Comparison of ENCODE assay signal across 13 mouse cellular contexts in genomic region chr9:103584865-103585264, GRCm38 (mm10).
A peak's percentile ranks its signal among the peaks of the same experiment; 100 is the strongest.
DNase-seq lines count a peak whose midpoint lies in the region; ATAC-seq lines count a peak whose summit lies in the region.
"Had no signal": no experiment of that assay in that cellular context is flagged by ENCODE, and none has a peak within 500 bp of the region (broad histone marks: within the 10 kb centered on the region; RNA-seq: fewer than 3 reads in every experiment).

No protein-coding gene starts in this region.

- no peaks in the 10 kb centered on the region for H3K9me3 ChIP-seq in forebrain, embryonic 14.5 days (replicated peaks; ENCODE audit: control insufficient read depth, low read length)
- H3K9me3 ChIP-seq in hindbrain, embryonic 15.5 days = no peaks in the 10 kb centered on the region
- H3K9me3 ChIP-seq in midbrain, embryonic 16.5 days (replicated peaks; ENCODE audit: control insufficient read depth, low read length, poor library complexity, severe bottlenecking) = no peaks in the 10 kb centered on the region
- H3K9me3 ChIP-seq: stomach, embryonic 15.5 days had no signal

- H3K36me3 ChIP-seq in forebrain, embryonic 14.5 days (ENCODE audit: control insufficient read depth, insufficient read depth, low read length) = no peaks in the 10 kb centered on the region
- H3K36me3 ChIP-seq in hindbrain, embryonic 15.5 days = no peaks in the 10 kb centered on the region
- H3K36me3 ChIP-seq in midbrain, embryonic 16.5 days (ENCODE audit: control insufficient read depth, insufficient read depth, low read length) = no peaks in the 10 kb centered on the region
- H3K36me3 ChIP-seq: stomach, embryonic 15.5 days had no signal

- 66% methylated on average over 4 of the region's 4 CpGs for WGBS in forebrain, embryonic 14.5 days
- WGBS in hindbrain, embryonic 15.5 days = 38% methylated on average over 4 of the region's 4 CpGs
- 40% methylated on average over 4 of the region's 4 CpGs for WGBS in midbrain, embryonic 16.5 days

- no peaks in the 10 kb centered on the region for H3K27me3 ChIP-seq in forebrain, embryonic 14.5 days (replicated peaks; ENCODE audit: control insufficient read depth, insufficient read depth, low read length)
- no peaks in the 10 kb centered on the region for H3K27me3 ChIP-seq in hindbrain, embryonic 15.5 days
- H3K27me3 ChIP-seq in midbrain, embryonic 16.5 days (ENCODE audit: control insufficient read depth, insufficient read depth, low read depth, low read length) = no peaks in the 10 kb centered on the region
- H3K27me3 ChIP-seq: stomach, embryonic 15.5 days had no signal

- H3K27ac ChIP-seq in forebrain, embryonic 14.5 days (ENCODE audit: low read depth, low read length) = 0 out of 2 replicates have a peak overlapping the region, but pooled peaks have one; percentile 66
- H3K27ac ChIP-seq in hindbrain, embryonic 15.5 days (replicated peaks) = no peak overlapping the region
- peak overlapping the region; percentile 48 for H3K27ac ChIP-seq in midbrain, embryonic 16.5 days (ENCODE audit: low read length)
- H3K27ac ChIP-seq: stomach, embryonic 15.5 days had no signal

- H3K4me1 ChIP-seq in forebrain, embryonic 14.5 days (ENCODE audit: control insufficient read depth, insufficient read depth, low read length) = peaks cover 10% of the 10 kb centered on the region
- peaks cover 11% of the 10 kb centered on the region for H3K4me1 ChIP-seq in hindbrain, embryonic 15.5 days (replicated peaks)
- H3K4me1 ChIP-seq in midbrain, embryonic 16.5 days (ENCODE audit: control insufficient read depth, insufficient read depth, low read length) = peaks cover 13% of the 10 kb centered on the region
- H3K4me1 ChIP-seq: stomach, embryonic 15.5 days had no signal

- no peak overlapping the region for H3K9ac ChIP-seq in forebrain, embryonic 14.5 days (ENCODE audit: low read length)
- H3K9ac ChIP-seq in hindbrain, embryonic 15.5 days = no peak overlapping the region
- no peak overlapping the region for H3K9ac ChIP-seq in midbrain, embryonic 16.5 days (ENCODE audit: low read depth, low read length)
- H3K9ac ChIP-seq: stomach, embryonic 15.5 days had no signal

- ATAC-seq in forebrain, embryonic 14.5 days = peak; percentile 90
- peak; percentile 87 for ATAC-seq in hindbrain, embryonic 15.5 days (ENCODE audit: low FRiP score, low read depth)
- peak; percentile 61 for ATAC-seq in midbrain, embryonic 16.5 days
- ATAC-seq in megakaryocyte-erythroid progenitor cell, adult 5-6 weeks (replicated peaks; ENCODE audit: low FRiP score, low TSS enrichment, poor library complexity, severe bottlenecking) = no peak
- ATAC-seq: activated CD4-positive, CD25-positive, alpha-beta regulatory T cell, adult 4 months had no signal

- H3K4me2 ChIP-seq in forebrain, embryonic 14.5 days (ENCODE audit: low read length) = no peak overlapping the region
- no peak overlapping the region for H3K4me2 ChIP-seq in hindbrain, embryonic 15.5 days
- H3K4me2 ChIP-seq in midbrain, embryonic 16.5 days (ENCODE audit: low read length) = no peak overlapping the region
- H3K4me2 ChIP-seq: stomach, embryonic 15.5 days had no signal

- peak; percentile 31 for DNase-seq in left cerebral cortex, adult 11 months (ENCODE audit: low spot score)
- DNase-seq in left cerebral cortex, adult 18-20 months (ENCODE audit: low spot score in 2 of 2) = no peak
- DNase-seq in forebrain, embryonic 14.5 days (ENCODE audit: low spot score) = peak; percentile 76
- no peak for DNase-seq in ovary, postnatal 36 days (ENCODE audit: low spot score)
- DNase-seq: cerebellum, postnatal 14 days; kidney, adult 8-10 months; lung, adult 18-20 months; thymus, postnatal 4 days had no signal

- H3K4me3 ChIP-seq in forebrain, embryonic 14.5 days (ENCODE audit: low read depth, low read length) = no peak overlapping the region
- no peak overlapping the region for H3K4me3 ChIP-seq in hindbrain, embryonic 15.5 days
- no peak overlapping the region for H3K4me3 ChIP-seq in midbrain, embryonic 16.5 days (ENCODE audit: low read depth, low read length)
- H3K4me3 ChIP-seq: stomach, embryonic 15.5 days had no signal

Comparison
In these comparisons a context has a peak if more than half of its experiments do, and no peak if none do; other contexts are left out.
1. DNase-seq: peak in left cerebral cortex, adult 11 months (single experiment) and forebrain, embryonic 14.5 days (single experiment); none in left cerebral cortex, adult 18-20 months (0 of 2) and ovary, postnatal 36 days (single experiment).